Mouse (Mus musculus): Measurements from ENCODE around the gene Sertad1. TPM values are rescaled to one million over a fixed set of nuclear protein-coding genes. Genes with fewer than 3 reads are reported as not detected.

Sertad1 gene
- polyA plus RNA-seq (2014; fragmentation: Nextera tagmentation; extraction: Ambion mirVana), result 39.3 and 42.5 TPM in 2 replicates

GRCm38 (mm10) chr7:27486770-27487697, at the start of gene Sertad1:
TSS of gene Sertad1 (plus strand) at chr7:27486910.
- peak within 1 kb of the TSS; percentile 97 for H3K27ac ChIP-seq (ENCODE audit: low read depth)
- under 1% methylated on average over 80 of the region's 80 CpGs for WGBS
- H3K9me3 ChIP-seq (ENCODE audit: low read depth, low read length), result no peaks in the 10 kb centered on the region
- H3K4me3 ChIP-seq (ENCODE audit: low read depth, low read length), result peak within 1 kb of the TSS; percentile 76
- peak; percentile 61 for TF ChIP-seq CTCF (IDR thresholded peaks at IDR 0.05; ENCODE audit: low read depth)
- H3K4me1 ChIP-seq (ENCODE audit: insufficient read depth), result peaks cover 6% of the 10 kb centered on the region
- H3K9ac ChIP-seq, result peak within 1 kb of the TSS; percentile 86
- DNase-seq, result peak; percentile 100
- peak within 1 kb of the TSS; percentile 83 for H3K4me2 ChIP-seq
- peaks cover 9% of the 10 kb centered on the region for H3K36me3 ChIP-seq (ENCODE audit: insufficient read depth)
- peak; percentile 92 for ATAC-seq (ENCODE audit: insufficient read depth)
- no peaks in the 10 kb centered on the region for H3K27me3 ChIP-seq (ENCODE audit: insufficient read depth, low read length)

GRCm38 (mm10) chr7:27437544-27437943, 49.2 kb upstream of the Sertad1 start:
- Histone ChIP-seq H3K4me3 (ENCODE audit: low read depth, low read length) (no peak overlapping the region), H3K9me3 (ENCODE audit: low read depth, low read length) (no peaks in the 10 kb centered on the region), H3K9ac (no peak overlapping the region), H3K27me3 (ENCODE audit: insufficient read depth, low read length) (peaks cover 18% of the 10 kb centered on the region; the same call in 1 of the 2 replicates), H3K4me2 (no peak overlapping the region), H3K36me3 (ENCODE audit: insufficient read depth) (no peaks in the 10 kb centered on the region), H3K4me1 (ENCODE audit: insufficient read depth) (no peaks in the 10 kb centered on the region), H3K27ac (ENCODE audit: low read depth) (no peak overlapping the region)
- 53% methylated on average over 5 of the region's 5 CpGs for WGBS
- TF ChIP-seq CTCF (IDR thresholded peaks at IDR 0.05; ENCODE audit: low read depth), result peak; percentile 67
- DNase-seq (peak; percentile 63), ATAC-seq (ENCODE audit: insufficient read depth) (no peak)

- DNase-seq (no peak), ATAC-seq (ENCODE audit: insufficient read depth) (no peak)
- Histone ChIP-seq H3K9me3 (ENCODE audit: low read depth, low read length) (no peaks in the 10 kb centered on the region), H3K27me3 (ENCODE audit: insufficient read depth, low read length) (0 out of 2 replicates have a peak, but pooled peaks cover 3% of the 10 kb centered on the region), H3K4me2 (no peak overlapping the region), H3K4me3 (ENCODE audit: low read depth, low read length) (no peak overlapping the region), H3K36me3 (ENCODE audit: insufficient read depth) (no peaks in the 10 kb centered on the region), H3K27ac (ENCODE audit: low read depth) (no peak overlapping the region), H3K9ac (no peak overlapping the region), H3K4me1 (ENCODE audit: insufficient read depth) (no peaks in the 10 kb centered on the region)
- 71% methylated on average over 4 of the region's 4 CpGs for WGBS
- TF ChIP-seq CTCF (IDR thresholded peaks at IDR 0.05; ENCODE audit: low read depth), result peak; percentile 44
Observed at GRCm38 (mm10) chr7:27440014-27440413, 46.7 kb upstream of the Sertad1 start.

- H3K4me2 ChIP-seq, result peak overlapping the region; percentile 93
- peaks cover 5% of the 10 kb centered on the region; the same call in 1 of the 2 replicates for H3K4me1 ChIP-seq (ENCODE audit: insufficient read depth)
- no peak overlapping the region for H3K27ac ChIP-seq (ENCODE audit: low read depth)
- no peak for TF ChIP-seq CTCF (IDR thresholded peaks at IDR 0.05; ENCODE audit: low read depth)
- peak overlapping the region; percentile 65 for H3K9ac ChIP-seq
- H3K36me3 ChIP-seq (ENCODE audit: insufficient read depth), result no peaks in the 10 kb centered on the region
- WGBS, result 6% methylated on average over 18 of the region's 18 CpGs
- DNase-seq, result no peak
- no peaks in the 10 kb centered on the region for H3K9me3 ChIP-seq (ENCODE audit: low read depth, low read length)
- no peak for ATAC-seq (ENCODE audit: insufficient read depth)
- H3K27me3 ChIP-seq (ENCODE audit: insufficient read depth, low read length), result peaks cover 20% of the 10 kb centered on the region
- peak overlapping the region; percentile 49 for H3K4me3 ChIP-seq (ENCODE audit: low read depth, low read length)
Observed at GRCm38 (mm10) chr7:27446051-27446450, 40.7 kb upstream of the Sertad1 start.

- peak overlapping the region; percentile 93 for H3K4me2 ChIP-seq
- H3K4me1 ChIP-seq (ENCODE audit: insufficient read depth), result peaks cover 5% of the 10 kb centered on the region; the same call in 1 of the 2 replicates
- H3K27ac ChIP-seq (ENCODE audit: low read depth), result no peak overlapping the region
- no peak for TF ChIP-seq CTCF (IDR thresholded peaks at IDR 0.05; ENCODE audit: low read depth)
- 7% methylated on average over 53 of the region's 53 CpGs for WGBS
- peaks cover 20% of the 10 kb centered on the region for H3K27me3 ChIP-seq (ENCODE audit: insufficient read depth, low read length)
- no peaks in the 10 kb centered on the region for H3K36me3 ChIP-seq (ENCODE audit: insufficient read depth)
- DNase-seq (peak; percentile 34), ATAC-seq (ENCODE audit: insufficient read depth) (peak; percentile 5)
- peak overlapping the region; percentile 65 for H3K9ac ChIP-seq
- H3K9me3 ChIP-seq (ENCODE audit: low read depth, low read length), result no peaks in the 10 kb centered on the region
- peak overlapping the region; percentile 58 for H3K4me3 ChIP-seq (ENCODE audit: low read depth, low read length)
Observed at GRCm38 (mm10) chr7:27446521-27447418, 39.9 kb upstream of the Sertad1 start.

- H3K9ac ChIP-seq, result peak within 1 kb of the TSS; percentile 69
- peak within 1 kb of the TSS; percentile 36; the same call in 1 of the 2 replicates for H3K27ac ChIP-seq (ENCODE audit: low read depth)
- no peaks in the 10 kb centered on the region for H3K9me3 ChIP-seq (ENCODE audit: low read depth, low read length)
- H3K27me3 ChIP-seq (ENCODE audit: insufficient read depth, low read length), result peaks cover 20% of the 10 kb centered on the region
- peak within 1 kb of the TSS; percentile 93 for H3K4me2 ChIP-seq
- no peaks in the 10 kb centered on the region for H3K36me3 ChIP-seq (ENCODE audit: insufficient read depth)
- ATAC-seq (ENCODE audit: insufficient read depth), result peak; percentile 91
- peak within 1 kb of the TSS; percentile 58 for H3K4me3 ChIP-seq (ENCODE audit: low read depth, low read length)
- H3K4me1 ChIP-seq (ENCODE audit: insufficient read depth), result peaks cover 5% of the 10 kb centered on the region; the same call in 1 of the 2 replicates
- peak; percentile 56 for TF ChIP-seq CTCF (IDR thresholded peaks at IDR 0.05; ENCODE audit: low read depth)
- 1% methylated on average over 54 of the region's 54 CpGs for WGBS
- peak; percentile 100 for DNase-seq
Observed at GRCm38 (mm10) chr7:27447419-27448286, 39.1 kb upstream of the Sertad1 start, which contains the start of the genes Sptbn4 and Blvrb. TSS of gene Sptbn4 (minus strand) at chr7:27447686. TSS of gene Blvrb (plus strand) at chr7:27447978.
